In genomic region chr4:108067261-108067660, GRCm38 (mm10) we compare ENCODE assay signal across 20 mouse cellular contexts. TPM values are rescaled to one million over a fixed set of nuclear protein-coding genes. Genes with fewer than 3 reads are reported as not detected.
DNase-seq lines count a peak whose midpoint lies in the region; ATAC-seq and TF ChIP-seq lines count a peak whose summit lies in the region.
"Had no signal": no experiment of that assay in that cellular context is flagged by ENCODE, and none has a peak within 500 bp of the region (broad histone marks: within the 10 kb centered on the region; RNA-seq: fewer than 3 reads in every experiment).

No protein-coding gene starts in this region.

- H3K4me2 ChIP-seq in liver, embryonic 13.5 days = peak overlapping the region; percentile 78; the same call in 1 of the 2 replicates
- H3K4me2 ChIP-seq: hindbrain, embryonic 12.5 days; neural tube, embryonic 13.5 days had no signal

- peak overlapping the region; percentile 86 for H3K27ac ChIP-seq in brown adipose tissue, adult 24 weeks (replicated peaks; ENCODE audit: low read depth, low read length)
- peak overlapping the region; percentile 66 for H3K27ac ChIP-seq in liver, embryonic 13.5 days
- H3K27ac ChIP-seq in small intestine, adult 2 months (ENCODE audit: insufficient read depth, low read depth, low read length) = peak overlapping the region; percentile 96
- H3K27ac ChIP-seq: embryonic facial prominence, embryonic 10.5 days; heart, adult 2 months; hindbrain, embryonic 12.5 days; neural tube, embryonic 13.5 days had no signal

- H3K4me1 ChIP-seq in brown adipose tissue, adult 24 weeks (ENCODE audit: control insufficient read depth, insufficient read depth, insufficient read length, low read length) = peaks cover 22% of the 10 kb centered on the region
- peaks cover 46% of the 10 kb centered on the region for H3K4me1 ChIP-seq in liver, embryonic 13.5 days (replicated peaks)
- peaks cover 21% of the 10 kb centered on the region for H3K4me1 ChIP-seq in small intestine, adult 2 months (ENCODE audit: control insufficient read depth, insufficient read depth, insufficient read length, low read length)

- TF ChIP-seq POLR2A in small intestine, adult 2 months (IDR thresholded peaks at IDR 0.05; ENCODE audit: low read depth, low read length) = no peak

- intact Hi-C loops in left cerebral cortex, postnatal 25 days (cut with DNase I) = no loop called here

- H3K4me3 ChIP-seq in brown adipose tissue, adult 24 weeks (ENCODE audit: insufficient read depth, low read depth, low read length) = no peak overlapping the region
- no peak overlapping the region for H3K4me3 ChIP-seq in liver, embryonic 13.5 days (replicated peaks)
- H3K4me3 ChIP-seq in small intestine, adult 2 months (ENCODE audit: low read depth, low read length) = peak overlapping the region; percentile 7; the same call in 1 of the 2 replicates
- H3K4me3 ChIP-seq: embryonic facial prominence, embryonic 10.5 days; heart, adult 2 months; hindbrain, embryonic 12.5 days; myocyte; neural tube, embryonic 13.5 days had no signal

- peak; percentile 23 for DNase-seq in kidney, adult 9 months
- DNase-seq in kidney, adult 18-20 months = no peak
- DNase-seq in liver, embryonic 13.5 days = no peak
- DNase-seq in thymus, postnatal 10 days (ENCODE audit: low spot score in 2 of 2) = no peak
- DNase-seq in left cerebral cortex, postnatal 25 days (ENCODE audit: low spot score in 2 of 2) = no peak
- DNase-seq: adrenal gland, adult 8-10 months; cerebellum, adult 8-10 months; gastrocnemius, postnatal 25 days; heart, adult 2 months; lung, postnatal 4 days had no signal

- H3K27me3 ChIP-seq in liver, embryonic 13.5 days = no peaks in the 10 kb centered on the region
- no peaks in the 10 kb centered on the region for H3K27me3 ChIP-seq in small intestine, adult 2 months (ENCODE audit: control insufficient read depth, insufficient read depth, low read length)
- H3K27me3 ChIP-seq: hindbrain, embryonic 12.5 days; neural tube, embryonic 13.5 days had no signal

- no peak for TF ChIP-seq CTCF in small intestine, adult 2 months (IDR thresholded peaks at IDR 0.05; ENCODE audit: extremely low read depth, insufficient read length, insufficient replicate concordance, low read depth, low read length)

- ATAC-seq in liver, embryonic 13.5 days (ENCODE audit: low read depth) = no peak
- ATAC-seq: activated CD4-positive, CD25-positive, alpha-beta regulatory T cell, adult 4 months; forebrain, embryonic 16.5 days; midbrain, embryonic 16.5 days had no signal

- 75% methylated on average over 7 of the region's 7 CpGs for WGBS in liver, embryonic 13.5 days (ENCODE audit: insufficient replicate concordance)
- WGBS in small intestine, adult 2 months = 88% methylated on average over 7 of the region's 7 CpGs

- no peak overlapping the region for H3K9ac ChIP-seq in liver, embryonic 13.5 days
- H3K9ac ChIP-seq: hindbrain, embryonic 12.5 days; neural tube, embryonic 13.5 days had no signal

- peaks cover 50% of the 10 kb centered on the region for H3K36me3 ChIP-seq in liver, embryonic 13.5 days
- H3K36me3 ChIP-seq in small intestine, adult 2 months (ENCODE audit: control insufficient read depth, insufficient read depth, low read length) = peaks cover 33% of the 10 kb centered on the region

- H3K9me3 ChIP-seq in liver, embryonic 13.5 days (replicated peaks) = no peaks in the 10 kb centered on the region
- H3K9me3 ChIP-seq: embryonic facial prominence, embryonic 10.5 days; hindbrain, embryonic 12.5 days; neural tube, embryonic 13.5 days had no signal

RNA-seq across cellular contexts. Expression of gene Podn, which starts 29.0 kb away (rescaled TPM):
- 11.4 and 19.9 TPM in 2 replicates for polyA plus RNA-seq in brown adipose tissue, adult 24 weeks (2012; ENCODE audit: insufficient read depth, insufficient read length, missing spikeins)
- polyA plus RNA-seq in liver, embryonic 13.5 days (2015; fragmentation: Nextera tagmentation; extraction: Ambion mirVana) = 0.28 TPM in 1 of 2 replicates, not detected in the other
- polyA plus RNA-seq in small intestine, adult 2 months (2012; rRNA removed) = 26.7 and 150 TPM in 2 replicates
- total RNA-seq in left cerebral cortex, postnatal 25 days (2021) = 1 to 10 TPM; 7.2 to 8.8 TPM
- total RNA-seq: common myeloid progenitor, adult 5-6 weeks had no signal
- polyA plus RNA-seq: activated CD4-positive, CD25-positive, alpha-beta regulatory T cell, adult 4 months had no signal
